ENCODE assay signal across 8 mouse cellular contexts in the genomic region with DNA sequence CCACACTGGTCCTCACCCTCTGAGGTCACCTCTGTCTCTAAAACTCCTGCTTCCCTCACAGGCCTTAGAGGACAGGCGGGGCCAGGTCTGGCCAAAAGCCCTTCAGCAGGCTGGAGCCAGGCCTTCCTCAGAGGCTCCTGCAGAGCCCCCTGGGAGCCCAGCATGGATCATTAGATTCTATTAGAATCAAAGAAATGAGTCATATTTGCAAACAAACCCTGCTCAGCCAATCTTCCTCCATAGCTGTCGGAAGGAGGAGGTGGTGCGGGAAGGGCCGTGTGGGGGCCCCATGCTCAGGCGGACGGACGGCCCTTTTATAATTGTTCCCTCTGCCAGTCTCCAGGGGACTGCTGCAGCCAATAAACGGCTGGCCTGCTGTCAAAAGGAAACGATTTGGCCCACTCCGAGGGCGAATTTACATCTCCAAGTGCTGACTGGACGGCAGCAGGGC. TPM values are rescaled to one million over a fixed set of nuclear protein-coding genes. Genes with fewer than 3 reads are reported as not detected.
DNase-seq lines count a peak whose midpoint lies in the region; ATAC-seq and TF ChIP-seq lines count a peak whose summit lies in the region.

No protein-coding gene starts in this region.

- H3K27ac ChIP-seq in gastrocnemius, adult 2 months = peak overlapping the region; percentile 86
- peak overlapping the region; percentile 86 for H3K27ac ChIP-seq in hindbrain, embryonic 12.5 days
- H3K27ac ChIP-seq in midbrain, embryonic 15.5 days = peak overlapping the region; percentile 72

- peak overlapping the region; percentile 35 for H3K4me3 ChIP-seq in gastrocnemius, adult 2 months
- no peak overlapping the region for H3K4me3 ChIP-seq in hindbrain, embryonic 12.5 days
- no peak overlapping the region for H3K4me3 ChIP-seq in midbrain, embryonic 15.5 days

- TF ChIP-seq CTCF in gastrocnemius, adult 2 months (IDR thresholded peaks at IDR 0.05) = no peak

- no peak overlapping the region; the same call in 1 of the 2 replicates for H3K4me2 ChIP-seq in hindbrain, embryonic 12.5 days (replicated peaks)
- no peak overlapping the region for H3K4me2 ChIP-seq in midbrain, embryonic 15.5 days

- intact Hi-C loops in gastrocnemius, adult 2 months (cut with DNase I) = no loop called here

- no peak overlapping the region for H3K9ac ChIP-seq in hindbrain, embryonic 12.5 days
- H3K9ac ChIP-seq in midbrain, embryonic 15.5 days = no peak overlapping the region

- H3K36me3 ChIP-seq in hindbrain, embryonic 12.5 days = peaks cover 51% of the 10 kb centered on the region
- peaks cover 18% of the 10 kb centered on the region for H3K36me3 ChIP-seq in midbrain, embryonic 15.5 days (replicated peaks)

- H3K27me3 ChIP-seq in hindbrain, embryonic 12.5 days = no peaks in the 10 kb centered on the region
- no peaks in the 10 kb centered on the region for H3K27me3 ChIP-seq in midbrain, embryonic 15.5 days (replicated peaks)

- peak; percentile 73 for DNase-seq in urinary bladder, postnatal 14 days (ENCODE audit: low spot score)
- DNase-seq in urinary bladder, adult 2 months (ENCODE audit: low spot score) = no peak
- DNase-seq in gastrocnemius, adult 2 months = peak; percentile 93
- peak; percentile 63 to 76 for DNase-seq in layer of hippocampus, postnatal 10 days (ENCODE audit: low spot score in 2 of 2)
- peak; percentile 74 for DNase-seq in testis, postnatal 14 days (ENCODE audit: low spot score)
- no peak for DNase-seq in c-Kit-positive CD71-positive TER-119-positive erythroid progenitor cells, embryonic 14.5 days (ENCODE audit: low spot score)

- ATAC-seq in hindbrain, embryonic 12.5 days (ENCODE audit: low FRiP score) = peak; percentile 72
- peak; percentile 64 for ATAC-seq in midbrain, embryonic 15.5 days (replicated peaks)

- peaks cover 37% of the 10 kb centered on the region for H3K4me1 ChIP-seq in hindbrain, embryonic 12.5 days
- H3K4me1 ChIP-seq in midbrain, embryonic 15.5 days = peaks cover 35% of the 10 kb centered on the region

- no peaks in the 10 kb centered on the region for H3K9me3 ChIP-seq in hindbrain, embryonic 12.5 days (replicated peaks)
- no peaks in the 10 kb centered on the region for H3K9me3 ChIP-seq in midbrain, embryonic 15.5 days

- WGBS in hindbrain, embryonic 12.5 days = 7% methylated on average over 12 of the region's 12 CpGs
- WGBS in midbrain, embryonic 15.5 days = 5% methylated on average over 12 of the region's 12 CpGs

RNA-seq across cellular contexts. Expression of a gene that starts 45.8 kb away (rescaled TPM):
- 55.0 and 73.2 TPM in 2 replicates for polyA plus RNA-seq in urinary bladder, adult 2 months (2012; rRNA removed)
- total RNA-seq in gastrocnemius, adult 2 months (2021) = 10 to 100 TPM; 67.0 to 91.9 TPM
- 70.2 and 78.0 TPM in 2 replicates for polyA plus RNA-seq in hindbrain, embryonic 12.5 days (2016; fragmentation: Nextera tagmentation; extraction: Ambion mirVana)
- total RNA-seq in layer of hippocampus, postnatal 10 days (2021) = 100 to 1,000 TPM; 177 to 193 TPM
- polyA plus RNA-seq in midbrain, embryonic 15.5 days (2015; fragmentation: Nextera tagmentation; extraction: Ambion mirVana) = 117 and 123 TPM in 2 replicates

Comparison
In these comparisons a context has a peak if more than half of its experiments do, and no peak if none do; other contexts are left out.
1. DNase-seq: peak in urinary bladder, postnatal 14 days (single experiment), gastrocnemius, adult 2 months (single experiment), layer of hippocampus, postnatal 10 days (2 of 2) and testis, postnatal 14 days (single experiment); none in urinary bladder, adult 2 months (single experiment) and c-Kit-positive CD71-positive TER-119-positive erythroid progenitor cells, embryonic 14.5 days (single experiment).
2. Peak in every context shown above with its lines, with median percentiles within 50 percentile points of each other: H3K27ac ChIP-seq.